Mouse (Mus musculus) adrenal gland, postnatal 36 days (tissue): ENCODE measurements around the gene Ikzf5. TPM values are rescaled to one million over a fixed set of nuclear protein-coding genes. Genes with fewer than 3 reads are reported as not detected.
"Not testable (repeated sequence)": the region's sequence is repeated elsewhere in the genome, so short reads cannot be mapped to it uniquely, and the experiment has no call there.

Experiments used
- DNase-seq, 2 experiments: peaks; one replicate each; pipeline ENCODE4 v3.0.0; 2021; ENCODE audit warnings: mixed read lengths in 1 of 2
- long read RNA-seq, 2 experiments: library from polyadenylated mRNA; stranded (forward); transcript quantifications; one replicate each; pipeline ENCODE4 v2.0.0; 2021; ENCODE audit warnings: borderline sequencing depth in 2 of 2
- total RNA-seq, 2 experiments: library from RNA; stranded (reverse); gene quantifications; 2 replicates each; pipeline ENCODE4 v1.2.3; 2021

Gene Ikzf5
- total RNA-seq, result 10 to 100 TPM; 28.6 to 32.7 TPM
- long read RNA-seq, experiment 1, partial matches to known transcripts, result 4 of 5 reads
- long read RNA-seq, experiment 1, other reads (novel, unspliced or antisense), result 1 of 5 reads
- long read RNA-seq, experiment 2, full-length matches to known transcripts, result 2 of 2 reads
- long read RNA-seq, experiment 2, partial matches to known transcripts, result 0 of 2 reads
- long read RNA-seq, experiment 2, other reads (novel, unspliced or antisense), result 0 of 2 reads

DNA sequence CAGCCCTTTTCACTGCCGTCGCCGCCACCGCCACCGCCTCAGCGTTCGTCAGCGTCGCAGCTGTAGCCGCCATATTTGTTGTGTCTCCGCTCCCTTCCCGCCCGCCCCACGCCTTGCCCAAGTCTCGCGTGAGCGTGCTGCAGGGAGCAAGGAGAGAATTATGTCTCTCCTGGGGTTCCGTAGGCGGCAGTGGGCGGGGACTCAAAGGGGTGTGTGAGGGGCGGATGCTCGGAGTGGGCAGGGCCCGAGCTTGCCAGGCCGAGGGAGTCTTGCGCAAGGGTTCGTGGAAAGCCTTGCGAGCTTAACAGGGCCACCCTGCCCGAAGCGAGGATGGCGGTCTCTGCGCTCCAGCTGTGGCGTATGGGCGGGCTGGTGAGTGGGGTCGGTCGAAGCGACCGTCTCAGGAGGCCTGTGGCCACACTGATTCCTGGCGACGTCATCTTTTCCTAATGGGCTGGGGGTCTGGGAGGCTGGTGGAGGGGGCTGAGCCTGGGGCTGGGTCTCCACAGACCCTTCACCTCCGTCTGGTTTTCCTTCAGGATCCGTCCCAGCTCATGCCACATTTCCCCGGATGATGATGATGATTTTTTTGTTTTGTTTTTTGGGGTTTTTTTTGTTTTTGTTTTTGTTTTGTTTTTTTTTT, at the start of gene Ikzf5, which contains the start of gene Acadsb:
TSS of gene Ikzf5 (minus strand) at position 106 of the 643 bp plus-strand sequence.
TSS of gene Acadsb (plus strand) at position 186 of the 643 bp plus-strand sequence.
- peak; percentile 99 to 100 for DNase-seq

DNA sequence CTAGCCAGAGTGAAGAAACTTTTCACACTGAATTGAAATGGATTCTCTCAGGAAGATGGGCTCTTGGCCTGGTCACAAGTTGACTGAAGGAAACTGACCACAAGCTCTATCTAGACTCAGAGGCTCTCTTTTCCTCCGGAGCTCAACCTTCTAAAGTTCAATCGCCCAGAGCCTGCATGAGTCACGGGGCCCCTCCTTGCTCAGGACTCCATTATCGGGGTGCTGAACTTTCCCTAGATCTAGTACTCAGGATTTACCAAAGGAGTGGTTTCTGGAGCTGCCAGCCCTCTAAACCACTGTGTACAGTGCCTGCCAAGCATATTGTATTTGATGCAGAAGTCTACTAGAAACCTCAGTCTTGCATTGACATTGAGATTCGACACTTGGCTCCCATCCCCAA, 46.4 kb upstream of the Ikzf5 start:
- DNase-seq, result no peak

DNA sequence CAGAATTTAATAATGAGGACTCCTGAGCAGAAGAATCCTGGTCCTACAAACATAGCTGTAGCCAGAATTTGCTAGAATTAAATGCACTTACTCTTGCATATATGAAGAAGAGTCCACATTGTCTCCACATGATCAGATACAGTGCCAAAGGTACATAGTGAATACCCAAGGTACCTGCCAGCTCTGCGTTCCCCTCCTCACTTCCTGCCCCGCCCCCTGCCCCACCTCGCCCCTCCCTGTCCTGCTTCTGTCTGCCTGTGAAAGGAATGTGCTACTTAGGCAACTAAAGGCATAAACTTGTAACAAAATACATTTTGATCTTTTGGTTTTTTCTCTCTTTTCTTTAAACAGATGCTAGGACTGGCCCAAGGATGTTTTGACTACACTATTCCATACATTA, 26.7 kb upstream of the Ikzf5 start:
- no peak for DNase-seq

DNA sequence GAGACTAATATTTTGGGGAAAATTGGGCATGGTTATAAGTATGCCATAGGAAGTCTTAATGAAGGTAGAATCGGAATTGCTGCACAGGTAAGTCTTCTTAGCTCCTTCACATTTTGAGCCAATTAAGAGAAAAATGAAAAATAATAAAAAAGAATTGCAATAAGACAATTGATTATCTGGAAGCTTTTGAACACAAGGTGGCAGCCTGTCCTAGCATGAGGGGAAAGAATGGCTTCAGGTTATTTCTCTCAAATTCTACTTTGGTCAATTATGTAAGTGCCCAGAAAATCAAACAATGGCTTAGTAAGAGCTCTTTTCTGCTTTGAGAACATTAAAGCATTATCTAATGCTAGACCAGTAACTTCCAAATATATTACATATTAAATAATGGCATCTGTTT, 24.0 kb upstream of the Ikzf5 start:
- DNase-seq, result no peak

DNA sequence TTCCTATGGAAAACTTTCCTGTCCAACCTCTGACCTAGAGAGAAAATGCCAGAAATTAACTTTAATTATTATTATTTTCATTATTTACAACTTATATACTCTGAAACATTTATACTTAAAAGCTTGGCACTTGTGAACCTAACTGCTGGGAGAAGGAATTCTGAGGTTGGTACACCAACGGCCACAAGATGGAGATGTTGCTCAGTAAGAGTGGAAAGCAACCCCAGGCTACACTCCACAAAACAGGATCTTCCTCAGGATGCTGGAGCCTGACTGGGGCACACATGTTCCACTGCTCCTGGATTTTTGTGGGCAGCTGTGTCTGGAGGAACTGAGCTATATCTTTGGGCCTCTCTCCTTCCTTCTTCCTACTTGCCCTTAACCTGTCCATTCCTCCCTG, 21.9 kb upstream of the Ikzf5 start:
- DNase-seq, result peak in 1 of 2 experiments; percentile 32

DNA sequence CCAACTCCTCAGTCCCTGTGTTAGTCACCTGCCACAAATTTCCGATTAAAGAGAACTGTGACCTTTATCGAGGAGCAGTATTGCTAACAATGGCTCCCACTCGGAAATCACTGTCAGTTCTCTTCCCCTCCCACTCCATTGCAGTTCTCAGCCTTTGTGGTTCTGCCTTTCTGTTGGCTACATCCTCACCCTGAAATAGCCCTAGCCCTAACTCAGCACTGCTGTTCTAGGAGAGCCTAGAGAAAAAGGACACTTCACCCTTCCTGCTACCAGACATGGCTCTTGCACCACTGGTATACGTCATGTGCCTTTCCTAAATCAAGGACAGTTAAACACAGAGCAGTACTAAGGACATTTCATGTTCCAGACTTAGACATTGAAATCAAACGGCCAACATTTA, 17.0 kb upstream of the Ikzf5 start:
- DNase-seq, result peak; percentile 6 to 35

DNA sequence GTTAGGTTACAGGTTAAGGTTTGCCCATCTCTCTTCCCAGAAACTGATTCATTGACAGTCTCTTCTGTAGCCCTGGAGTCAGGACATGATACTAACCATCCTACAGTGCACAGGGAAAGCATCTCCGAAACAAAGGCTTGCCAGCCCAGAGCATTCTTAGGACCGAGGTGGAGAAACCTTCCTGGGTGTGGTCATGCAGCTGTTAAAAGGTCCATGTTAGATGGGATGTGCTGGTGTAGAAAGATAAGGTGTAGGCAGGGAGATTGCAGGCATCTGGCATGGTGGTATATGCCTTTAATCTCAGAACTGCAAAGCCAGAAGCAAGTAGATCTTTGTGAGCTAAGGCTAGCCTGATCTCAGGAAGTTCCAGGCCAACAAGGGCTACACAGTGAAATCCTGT, 14.6 kb upstream of the Ikzf5 start:
- DNase-seq, result no peak

DNA sequence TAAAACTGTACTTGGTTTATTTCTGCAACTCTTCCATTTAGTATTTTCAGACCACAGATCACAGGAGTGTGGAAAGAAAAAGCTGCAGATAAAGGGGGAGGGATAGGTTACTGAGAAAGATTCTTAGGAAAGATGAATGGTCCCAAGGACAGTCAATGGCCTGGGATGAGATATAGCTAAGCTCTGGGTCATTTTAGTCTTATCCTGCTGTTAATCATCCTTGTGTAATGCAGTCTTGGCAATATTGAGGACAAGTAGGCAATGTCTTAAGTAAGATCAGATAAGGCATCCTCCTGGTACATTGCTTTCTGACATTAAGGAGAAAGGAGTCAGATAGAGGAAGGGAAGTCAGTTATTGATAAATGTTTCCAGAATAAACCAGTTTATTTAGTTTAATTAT, 7.3 kb upstream of the Ikzf5 start:
- no peak for DNase-seq

DNA sequence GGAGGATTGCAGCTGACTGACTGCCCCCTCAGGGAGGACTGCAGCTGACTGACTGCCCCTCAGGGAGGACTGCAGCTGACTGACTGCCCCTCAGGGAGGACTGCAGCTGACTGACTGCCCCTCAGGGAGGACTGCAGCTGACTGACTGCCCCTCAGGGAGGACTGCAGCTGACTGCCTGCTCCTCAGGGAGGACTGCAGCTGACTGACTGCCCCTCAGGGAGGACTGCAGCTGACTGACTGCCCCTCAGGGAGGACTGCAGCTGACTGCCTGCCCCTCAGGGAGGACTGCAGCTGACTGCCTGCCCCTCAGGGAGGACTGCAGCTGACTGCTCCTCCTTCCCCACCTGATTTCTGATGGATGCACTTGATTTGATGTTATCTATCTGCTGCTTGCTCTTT, 6.4 kb upstream of the Ikzf5 start:
- DNase-seq, result not testable (repeated sequence)

DNA sequence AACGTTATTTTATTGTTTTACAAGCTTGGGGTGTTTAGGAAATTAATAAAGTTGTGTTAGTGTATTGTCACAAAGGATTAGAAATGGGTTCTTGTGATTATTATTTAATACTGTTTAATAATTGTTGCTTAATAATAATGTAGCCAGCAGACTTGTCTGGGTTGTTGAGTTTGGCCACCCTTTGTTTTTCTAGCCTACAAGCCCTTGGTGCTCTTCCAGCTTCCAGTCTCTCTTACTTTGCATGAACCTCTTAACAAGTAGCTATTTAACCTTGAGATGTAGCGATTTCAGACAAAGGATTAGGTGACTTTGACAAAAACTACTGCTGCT, 1.6 kb upstream of the Ikzf5 start:
- no peak for DNase-seq

DNA sequence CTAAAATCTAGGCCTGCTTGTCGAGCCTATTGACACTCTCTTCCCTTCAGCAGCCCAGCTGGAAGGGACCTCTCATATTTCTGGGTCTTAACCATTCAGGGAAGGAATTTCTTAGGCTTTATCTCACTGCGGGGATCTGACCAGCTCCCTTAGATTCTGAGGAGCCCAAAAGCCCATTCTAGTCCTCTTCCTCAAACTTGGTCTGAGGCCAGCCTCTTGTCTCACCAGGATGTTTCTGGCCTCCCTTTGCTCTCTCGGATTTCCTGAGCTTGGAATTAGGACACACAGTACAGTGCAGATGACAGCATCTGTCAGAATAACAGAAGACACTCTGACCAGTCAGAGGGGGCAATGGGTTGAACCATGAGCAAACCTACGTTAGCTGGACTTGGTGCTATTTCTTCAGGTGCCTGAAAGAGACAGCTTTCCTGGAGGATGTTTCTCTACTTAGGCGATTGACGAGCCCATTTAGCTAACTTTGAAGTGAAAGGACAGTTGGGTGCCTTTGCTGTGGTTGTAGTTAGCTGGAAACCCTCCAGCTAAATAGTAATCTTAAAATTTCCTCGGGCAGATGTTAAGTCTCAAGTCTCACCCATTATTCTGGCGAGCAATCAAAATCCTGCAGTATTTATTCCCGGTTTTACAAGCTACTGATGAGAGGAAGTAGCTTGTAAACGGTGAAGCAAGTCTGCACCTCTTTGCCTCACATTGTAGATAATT, 1.1 kb upstream of the Ikzf5 start:
- DNase-seq, result peak; percentile 29 to 36

DNA sequence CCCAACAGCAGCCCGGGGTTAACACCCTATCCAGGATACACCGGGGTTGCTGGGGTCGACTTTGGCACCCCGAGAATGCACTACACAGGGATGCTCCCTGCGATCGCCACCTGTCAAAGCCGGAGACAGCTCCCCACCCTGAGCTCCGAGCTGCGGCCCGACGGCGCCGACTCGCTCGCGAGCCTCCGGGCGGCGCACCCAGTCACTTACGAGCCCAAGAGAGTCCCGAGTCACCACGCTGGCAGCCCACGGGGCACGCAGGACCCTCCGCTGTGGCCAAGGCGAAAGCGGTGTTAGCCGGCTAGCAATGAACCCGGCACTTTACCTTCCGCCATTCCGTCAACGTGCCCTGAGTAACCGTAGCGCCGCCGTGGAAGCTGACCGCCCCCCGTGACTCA, 334 bp downstream of the Ikzf5 start:
- no peak for DNase-seq

DNA sequence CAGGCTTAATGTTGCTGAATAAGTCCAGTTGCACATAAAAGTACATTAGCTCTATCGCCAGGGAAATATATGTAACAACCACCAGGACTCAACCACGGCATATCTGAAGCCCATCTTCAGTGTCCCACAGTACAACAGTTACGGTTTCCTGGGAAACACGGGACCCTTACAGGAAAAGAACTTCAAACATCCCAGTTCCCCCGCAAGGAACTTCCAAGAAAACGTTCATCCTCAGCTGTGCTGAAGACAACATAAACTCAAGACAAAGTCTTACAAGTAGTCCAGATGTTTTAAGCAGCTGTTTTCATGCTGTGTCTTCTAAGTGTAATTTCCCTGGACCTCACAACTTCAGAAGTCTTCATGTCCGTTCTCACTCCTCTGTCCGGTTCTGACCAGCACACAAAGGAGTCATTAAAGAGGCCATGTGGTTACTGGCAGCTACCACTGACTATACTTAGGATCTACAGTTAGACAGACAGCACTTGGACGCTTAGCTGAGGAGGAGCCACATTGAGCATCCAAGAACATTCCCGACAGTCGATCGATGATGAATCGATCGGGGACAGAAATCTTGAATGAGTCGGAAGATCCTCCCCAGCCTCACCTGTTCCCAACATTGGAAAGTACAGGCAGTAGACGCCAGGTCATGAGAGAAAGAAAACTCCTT, 867 bp downstream of the Ikzf5 start:
- DNase-seq, result peak in 1 of 2 experiments; percentile 7

DNA sequence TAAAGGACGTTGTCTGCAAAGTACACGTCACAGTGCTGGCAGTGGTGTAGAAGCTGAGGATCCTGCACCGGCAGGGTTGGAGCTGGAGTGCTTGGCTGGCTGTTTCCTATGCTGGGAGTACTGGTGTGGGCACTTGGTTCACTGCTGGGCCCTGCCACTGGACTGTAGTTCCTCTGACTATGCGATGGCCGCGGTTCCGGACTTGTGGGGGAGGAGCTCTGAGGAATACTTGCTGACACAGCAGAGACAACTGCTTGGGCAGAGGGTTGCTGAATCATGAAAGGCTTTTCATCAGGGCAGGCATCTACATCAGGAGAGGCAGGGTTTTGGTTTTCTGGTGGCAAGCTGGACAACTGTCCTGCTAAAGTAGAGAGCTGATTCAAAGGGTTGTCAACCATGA, 18.6 kb downstream of the Ikzf5 start:
- not testable (repeated sequence) for DNase-seq

DNA sequence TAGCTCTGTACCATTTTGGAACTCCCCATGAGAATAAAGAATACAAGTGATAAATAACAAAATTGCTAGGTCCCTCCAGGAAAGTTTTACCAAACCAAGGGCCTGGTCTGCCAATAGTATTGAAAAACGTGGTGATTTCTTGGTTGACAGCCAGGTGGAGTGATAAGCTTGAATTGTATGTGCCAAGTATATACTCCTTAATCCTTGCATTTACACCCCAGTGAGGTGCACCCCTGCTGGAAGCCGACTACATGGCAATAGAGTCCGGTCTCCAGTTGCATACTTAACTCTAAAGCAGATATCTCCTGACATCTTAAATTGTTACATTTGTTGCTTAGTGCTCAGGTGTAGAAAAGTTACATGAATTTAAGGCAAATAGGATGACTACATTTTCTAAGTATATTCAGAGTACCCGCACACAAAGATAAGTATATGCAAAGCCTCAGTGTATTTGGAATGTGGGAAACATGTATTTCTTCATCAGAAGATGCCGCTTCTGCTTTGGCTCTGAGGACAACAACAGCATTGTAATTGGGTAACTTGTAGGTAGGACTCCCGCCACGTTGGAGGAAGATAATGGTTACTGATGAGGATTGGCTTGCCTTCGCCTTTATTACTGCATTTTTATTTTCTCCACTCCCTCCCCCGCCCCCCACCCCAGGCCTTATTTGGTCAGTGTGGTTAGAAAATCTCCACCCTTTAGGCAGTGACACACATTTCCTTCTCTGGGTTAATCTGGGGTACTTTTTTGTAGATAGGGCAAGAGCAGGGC, 38.3 kb downstream of the Ikzf5 start:
- no peak for DNase-seq

DNA sequence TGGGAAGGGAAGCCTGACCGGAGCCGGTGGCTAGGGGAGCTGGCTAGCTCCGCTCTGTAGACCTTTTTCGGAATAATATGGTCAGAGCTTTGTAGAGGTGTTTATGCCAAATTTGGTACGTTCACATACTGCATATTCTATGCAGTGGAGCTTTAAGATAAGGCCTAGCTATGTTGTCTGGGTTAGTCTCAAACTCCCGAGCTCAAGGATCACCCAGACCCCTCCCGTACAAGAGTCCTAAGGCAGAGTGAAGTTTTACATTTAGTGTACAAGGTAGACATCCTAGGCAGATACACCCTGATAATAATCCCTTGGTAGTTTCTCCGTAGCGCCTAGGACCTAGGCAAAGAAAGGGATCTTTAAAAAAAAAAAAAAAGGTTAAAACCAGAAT, 38.9 kb downstream of the Ikzf5 start:
- no peak for DNase-seq

DNA sequence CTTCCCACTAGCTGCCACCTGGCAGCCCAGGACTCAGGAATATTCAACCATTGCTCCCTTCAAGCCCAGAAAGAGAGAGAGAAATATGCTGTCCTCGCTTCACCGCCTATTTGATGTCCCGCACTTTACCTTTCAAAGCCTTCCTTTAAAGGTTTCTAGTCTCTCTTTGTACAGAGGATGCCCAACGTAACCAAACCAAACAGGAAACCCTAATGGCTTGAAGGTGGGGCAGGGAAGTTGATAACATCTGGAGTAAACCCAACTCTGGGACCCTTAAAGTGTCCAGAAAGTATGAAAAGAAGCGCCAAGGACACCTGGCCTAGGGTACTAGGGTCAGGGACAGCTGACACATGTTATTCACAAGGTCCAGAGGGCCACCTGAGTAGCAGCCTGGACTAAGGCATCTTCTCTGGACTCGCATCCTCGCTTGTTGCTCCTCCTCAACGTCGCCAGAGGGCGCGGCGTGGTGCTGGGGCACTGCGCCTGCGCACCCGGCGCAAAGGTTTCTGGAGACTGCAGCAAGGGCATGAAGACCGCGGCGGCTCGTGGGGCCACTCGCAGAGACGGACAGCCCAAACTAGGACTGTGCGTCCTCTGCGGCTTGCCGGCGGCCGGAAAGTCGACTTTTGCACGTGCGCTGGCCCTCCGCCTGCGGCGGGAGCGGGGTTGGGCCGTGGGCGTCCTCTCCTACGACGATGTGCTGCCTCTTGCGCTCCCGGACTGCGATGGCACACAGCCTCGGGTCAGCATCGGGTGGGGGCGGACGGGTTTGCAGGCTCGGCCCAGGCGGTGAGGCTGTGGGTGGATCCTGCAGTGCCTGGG, 39.5 kb downstream of the Ikzf5 start, which contains the start of gene Pstk:
TSS of gene Pstk (plus strand) at position 494 of the 822 bp plus-strand sequence.
- peak; percentile 93 to 94 for DNase-seq

DNA sequence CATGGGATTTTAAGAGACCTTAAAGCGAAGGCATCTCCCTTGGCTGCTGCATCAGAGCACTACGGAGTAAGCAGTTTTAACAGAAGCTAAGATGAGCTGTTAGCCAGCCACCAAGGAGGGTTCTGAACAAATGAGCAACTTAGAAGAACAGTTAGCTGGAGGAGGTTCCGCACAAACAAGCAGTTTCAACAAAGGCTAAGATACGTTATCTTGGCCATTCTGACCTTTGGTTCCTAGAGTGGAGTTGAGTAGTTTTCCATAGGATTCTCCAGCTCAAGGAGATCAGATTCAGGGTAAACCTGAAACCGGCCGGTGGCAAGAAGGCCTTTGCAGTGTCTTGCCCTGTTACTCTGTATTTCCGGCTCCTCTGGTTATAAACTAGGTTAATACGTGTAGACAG, 46.2 kb downstream of the Ikzf5 start:
- no peak for DNase-seq

DNA sequence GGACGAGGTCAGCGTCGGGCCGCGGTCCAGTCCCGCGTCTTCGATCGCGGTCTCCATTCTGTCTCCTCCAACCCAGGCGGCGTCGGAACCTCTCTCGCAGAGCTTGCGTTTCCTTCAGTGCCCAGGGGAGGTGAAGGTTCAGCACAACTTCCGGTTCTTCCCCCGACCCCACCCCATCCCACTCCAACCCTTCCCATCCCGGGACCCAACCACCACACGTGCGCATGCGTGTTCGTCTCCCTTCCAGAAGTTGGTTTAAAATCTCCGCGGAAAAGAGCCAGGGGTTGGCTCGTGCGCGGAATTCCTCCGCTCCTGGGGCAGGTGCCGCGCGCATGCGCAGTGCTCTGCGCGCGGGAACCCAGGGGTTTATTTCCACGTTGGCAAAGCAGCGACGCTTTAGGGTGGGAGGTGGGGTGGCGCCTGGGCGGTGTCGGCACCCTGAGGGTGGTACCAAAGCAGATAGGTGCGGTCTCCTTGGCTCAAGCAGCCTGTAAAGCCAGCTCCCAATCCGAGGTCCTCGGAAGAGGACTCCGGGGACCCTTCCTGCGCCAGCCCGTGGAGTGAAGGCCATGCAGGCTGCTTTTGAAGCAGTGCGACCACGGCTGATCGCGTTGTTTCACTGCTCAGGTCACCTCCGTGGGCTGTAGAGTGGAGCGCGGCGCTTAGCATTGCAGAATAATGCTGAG, 47.6 kb downstream of the Ikzf5 start, which contains the start of gene 2310057M21Rik:
TSS of gene 2310057M21Rik (minus strand) at position 145 of the 686 bp plus-strand sequence.
- DNase-seq, result peak; percentile 96

DNA sequence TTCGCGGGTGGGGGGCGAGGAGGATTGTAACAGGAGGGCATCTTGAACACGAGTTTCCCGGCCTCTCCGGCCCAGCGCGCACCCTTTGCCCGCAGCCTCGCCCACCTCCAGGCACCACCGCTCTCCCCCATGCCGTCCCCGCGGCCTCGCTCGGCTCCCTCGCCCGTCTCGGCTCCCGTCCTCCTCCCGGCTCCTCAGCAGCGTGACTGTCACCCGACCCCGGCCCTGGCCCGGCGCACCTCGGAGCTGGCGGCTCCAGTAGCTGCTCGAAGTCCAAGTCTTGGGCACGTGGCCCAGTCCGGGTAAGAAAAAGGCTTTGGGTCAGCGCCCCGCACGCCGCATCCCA, 48.1 kb downstream of the Ikzf5 start:
- no peak for DNase-seq

DNA sequence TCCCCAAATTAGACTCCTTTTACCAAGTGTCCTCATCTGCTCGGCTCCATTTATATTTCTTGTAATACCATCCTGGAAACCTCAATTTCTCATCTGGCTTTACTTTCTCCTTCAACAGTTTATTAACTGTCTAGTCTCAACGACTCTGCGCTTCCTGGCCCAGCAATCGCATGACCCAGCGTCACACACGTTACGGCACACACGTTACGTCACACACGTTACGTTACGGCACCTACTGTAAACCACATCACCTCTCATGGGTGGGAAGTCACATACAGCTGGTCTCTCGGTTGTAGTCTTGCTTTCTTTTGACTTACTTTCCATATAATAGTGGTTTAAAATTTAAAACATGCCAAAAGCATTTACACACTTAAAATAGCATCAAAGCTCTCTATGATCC, 54.2 kb downstream of the Ikzf5 start:
- DNase-seq, result no peak
